Mouse (Mus musculus) bone marrow macrophage, adult 2 months (primary cell): ENCODE results near the gene Mei1. TPM values are rescaled to one million over a fixed set of nuclear protein-coding genes. Genes with fewer than 3 reads are reported as not detected.

Experiments
- H3K27ac ChIP-seq: 2 replicates; pipeline ENCODE4 v1.5.1; 2012; ENCODE audit warnings: low read depth, low read length; ENCODE audit not compliant: insufficient read depth
- H3K4me1 ChIP-seq: 2 replicates; pipeline ENCODE4 v1.6.1; 2012; ENCODE audit warnings: low read length; ENCODE audit not compliant: control insufficient read depth, insufficient read depth
- H3K4me3 ChIP-seq: 2 replicates; pipeline ENCODE4 v1.5.1; 2012; ENCODE audit warnings: mild to moderate bottlenecking, low read length, moderate library complexity; ENCODE audit not compliant: insufficient read depth
- CTCF ChIP-seq: IDR thresholded peaks from 2 replicates; pipeline ENCODE4 v1.5.1; 2012; ENCODE audit warnings: low read depth, mild to moderate bottlenecking, low read length, moderate library complexity
- POLR2A ChIP-seq: IDR thresholded peaks from 2 replicates; pipeline ENCODE4 v1.6.1; 2012; ENCODE audit warnings: mild to moderate bottlenecking, low read depth, low read length, borderline replicate concordance
- polyA plus RNA-seq: library from polyadenylated mRNA; stranded (reverse); fragments of >200 nt; gene quantifications from 2 replicates; pipeline ENCODE4 v1.2.4, GENCODE M21; 2012; ENCODE audit not compliant: missing spikeins, insufficient read depth, insufficient read length

The Mei1 gene
- polyA plus RNA-seq, 1 experiment: not detected

- no peaks in the 10 kb centered on the region for H3K4me1 ChIP-seq
- H3K27ac ChIP-seq: no peak overlapping the region
- no peak overlapping the region for H3K4me3 ChIP-seq
- TF ChIP-seq CTCF (no peak), POLR2A (no peak)
Observed at GRCm38 (mm10) chr15:82170437-82171377, 100.9 kb downstream of the Mei1 start.

GRCm38 (mm10) chr15:82172648-82173047 is 102.9 kb downstream of the Mei1 start:
- Histone ChIP-seq H3K4me3 (no peak overlapping the region), H3K4me1 (no peaks in the 10 kb centered on the region), H3K27ac (no peak overlapping the region)
- no peak for TF ChIP-seq POLR2A

DNA sequence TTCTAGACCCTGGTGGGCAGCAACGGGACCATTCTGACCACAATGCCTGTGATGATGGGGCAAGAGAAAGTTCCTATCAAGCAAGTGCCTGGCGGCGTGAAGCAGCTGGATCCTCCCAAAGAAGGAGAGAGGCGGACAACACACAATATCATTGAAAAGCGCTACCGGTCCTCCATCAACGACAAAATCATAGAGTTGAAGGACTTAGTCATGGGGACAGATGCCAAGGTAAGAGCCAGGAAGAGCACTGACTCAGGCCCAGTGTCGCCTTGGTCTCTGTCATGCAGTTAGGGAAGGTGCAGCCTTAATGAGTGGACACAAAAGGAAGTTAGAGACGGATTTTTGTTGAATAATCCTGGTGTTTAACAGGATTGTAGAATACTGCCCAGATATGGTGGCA is 105.3 kb downstream of the Mei1 start:
- Histone ChIP-seq H3K4me3 (no peak overlapping the region), H3K27ac (no peak overlapping the region), H3K4me1 (no peaks in the 10 kb centered on the region)
- no peak for TF ChIP-seq CTCF
- TF ChIP-seq POLR2A: no peak

Other genes with a start within 250 kb of the Mei1 start
- 35.4 and 35.8 TPM in 2 replicates for gene Tob2, start 211.2 kb upstream of the Mei1 start, polyA plus RNA-seq
- 45.5 and 51.6 TPM in 2 replicates for gene Phf5a, start 198.1 kb upstream of the Mei1 start, polyA plus RNA-seq
- 79.8 and 97.0 TPM in 2 replicates for gene Aco2, start 197.7 kb upstream of the Mei1 start, polyA plus RNA-seq
- gene Polr3h, start 143.8 kb upstream of the Mei1 start, polyA plus RNA-seq: 6.0 and 6.8 TPM in 2 replicates
- 0.29 TPM in 1 of 2 replicates, not detected in the other for gene Csdc2, start 133.2 kb upstream of the Mei1 start, polyA plus RNA-seq
- gene Pmm1, start 109.1 kb upstream of the Mei1 start, polyA plus RNA-seq: 16.7 and 20.7 TPM in 2 replicates
- not detected in 2 replicates for gene 1700029P11Rik, start 89.5 kb upstream of the Mei1 start, polyA plus RNA-seq
- gene Xrcc6, start 82.2 kb upstream of the Mei1 start, polyA plus RNA-seq: 20.0 and 21.0 TPM in 2 replicates
- gene Desi1, start 36.1 kb upstream of the Mei1 start, polyA plus RNA-seq: 20.9 and 28.1 TPM in 2 replicates
- 66.2 and 69.9 TPM in 2 replicates for gene Snu13, start 22.4 kb upstream of the Mei1 start, polyA plus RNA-seq
- gene 4930407I10Rik, start 10.8 kb upstream of the Mei1 start, polyA plus RNA-seq: not detected in 2 replicates
- 13.6 and 14.7 TPM in 2 replicates for gene Ccdc134, start 57.9 kb downstream of the Mei1 start, polyA plus RNA-seq
- gene Srebf2, start 77.2 kb downstream of the Mei1 start, polyA plus RNA-seq: 53.3 and 63.9 TPM in 2 replicates
- gene Shisa8, start 142.8 kb downstream of the Mei1 start, polyA plus RNA-seq: not detected in 2 replicates
- gene Tnfrsf13c, start 154.4 kb downstream of the Mei1 start, polyA plus RNA-seq: not detected in 2 replicates
- 10.2 and 10.7 TPM in 2 replicates for gene Cenpm, start 174.8 kb downstream of the Mei1 start, polyA plus RNA-seq
- gene 1500009C09Rik, start 182.4 kb downstream of the Mei1 start, polyA plus RNA-seq: not detected in 2 replicates
- gene Sept3, start 204.9 kb downstream of the Mei1 start, polyA plus RNA-seq: not detected in 2 replicates
- gene Wbp2nl, start 229.0 kb downstream of the Mei1 start, polyA plus RNA-seq: not detected in 2 replicates